Mouse (Mus musculus) intestine, postnatal 0 days (tissue): ENCODE data around the gene Fyb. TPM values are rescaled to one million over a fixed set of nuclear protein-coding genes. Genes with fewer than 3 reads are reported as not detected.

Experiments used
- ATAC-seq: fragments of 200-750 bp; cut with Nextera tagmentation; 2 replicates; pipeline ENCODE4 v1.8.0; 2017; ENCODE audit warnings: mild to moderate bottlenecking, moderate TSS enrichment, moderate library complexity
- H3K27ac ChIP-seq: fragments of 300-500 bp; sonication (generic); 2 replicates; pipeline ENCODE4 v1.5.1; 2014; ENCODE audit warnings: mild to moderate bottlenecking, low read depth, low read length, moderate library complexity
- H3K27me3 ChIP-seq: fragments of 300-500 bp; sonication (generic); replicated peaks from 2 replicates; pipeline ENCODE4 v1.6.1; 2014; ENCODE audit warnings: low read length, mixed read lengths; ENCODE audit not compliant: control insufficient read depth, insufficient read depth
- H3K36me3 ChIP-seq: fragments of 300-500 bp; sonication (generic); 2 replicates; pipeline ENCODE4 v1.6.1; 2014; ENCODE audit warnings: mild to moderate bottlenecking, moderate library complexity; ENCODE audit not compliant: control insufficient read depth, insufficient read depth
- H3K4me1 ChIP-seq: fragments of 300-500 bp; sonication (generic); replicated peaks from 2 replicates; pipeline ENCODE4 v1.6.1; 2014; ENCODE audit warnings: antibody characterized with exemption, low read length, mixed read lengths; ENCODE audit not compliant: control insufficient read depth, insufficient read depth
- H3K4me2 ChIP-seq: fragments of 300-500 bp; sonication (generic); replicated peaks from 2 replicates; pipeline ENCODE4 v1.6.1; 2014; ENCODE audit warnings: low read depth, mild to moderate bottlenecking, moderate library complexity
- H3K4me3 ChIP-seq: fragments of 300-500 bp; sonication (generic); 2 replicates; pipeline ENCODE4 v1.5.1; 2014; ENCODE audit warnings: low read depth, low read length
- H3K9ac ChIP-seq: fragments of 300-500 bp; sonication (generic); 2 replicates; pipeline ENCODE4 v1.6.1; 2014; ENCODE audit warnings: mild to moderate bottlenecking, low read depth, low read length
- H3K9me3 ChIP-seq: fragments of 300-500 bp; sonication (generic); 2 replicates; pipeline ENCODE4 v1.6.1; 2016; ENCODE audit warnings: mixed run types; ENCODE audit not compliant: control insufficient read depth
- CTCF ChIP-seq: sonication (generic); IDR thresholded peaks from 2 replicates; pipeline ENCODE4 v1.5.1; 2016; ENCODE audit warnings: low read depth, mild to moderate bottlenecking, control low read depth, antibody characterized with exemption, moderate library complexity
- WGBS: fragments of 180-500 bp; shearing (Covaris S2); extraction: QIAGEN DNeasy Blood & Tissue Kit; methylation state at CpG from one replicate; pipeline ENCODE4 v1.1.7; 2014; 5-methylcytosine and 5-hydroxymethylcytosine counted together
- polyA plus RNA-seq: library from polyadenylated mRNA; unstranded; fragments of >200 nt; fragmentation: Nextera tagmentation; extraction: Ambion mirVana; gene quantifications from 2 replicates; pipeline ENCODE4 v1.2.1, GENCODE M21; 2015

Fyb gene
- polyA plus RNA-seq = 4.7 and 5.4 TPM in 2 replicates

- ATAC-seq = no peak
- Histone ChIP-seq H3K4me3 (no peak within 1 kb of the TSS), H3K9ac (no peak within 1 kb of the TSS), H3K4me1 (no peaks in the 10 kb centered on the region), H3K9me3 (no peaks in the 10 kb centered on the region), H3K27me3 (no peaks in the 10 kb centered on the region), H3K4me2 (no peak within 1 kb of the TSS), H3K36me3 (no peaks in the 10 kb centered on the region), H3K27ac (no peak within 1 kb of the TSS)
- 62% methylated on average over 8 of the region's 8 CpGs for WGBS
- no peak for TF ChIP-seq CTCF
Observed at GRCm38 (mm10) chr15:6522653-6523167, at the start of gene Fyb. TSS of gene Fyb (plus strand) at chr15:6522853.

- no peaks in the 10 kb centered on the region for H3K36me3 ChIP-seq
- no peaks in the 10 kb centered on the region for H3K9me3 ChIP-seq
- no peak overlapping the region for H3K4me3 ChIP-seq
- no peaks in the 10 kb centered on the region for H3K27me3 ChIP-seq
- no peak overlapping the region for H3K27ac ChIP-seq
- H3K9ac ChIP-seq = no peak overlapping the region
- no peak for ATAC-seq
- no peaks in the 10 kb centered on the region for H3K4me1 ChIP-seq
- TF ChIP-seq CTCF = no peak
- 64% methylated on average over 3 of the region's 3 CpGs for WGBS
- H3K4me2 ChIP-seq = no peak overlapping the region
Observed at GRCm38 (mm10) chr15:6483561-6483960, 39.1 kb upstream of the Fyb start.

- H3K9ac ChIP-seq = no peak overlapping the region
- ATAC-seq = no peak
- no peaks in the 10 kb centered on the region for H3K27me3 ChIP-seq
- 94% methylated on average over 2 of the region's 2 CpGs for WGBS
- no peaks in the 10 kb centered on the region for H3K4me1 ChIP-seq
- no peak overlapping the region for H3K4me2 ChIP-seq
- no peaks in the 10 kb centered on the region for H3K36me3 ChIP-seq
- no peak for TF ChIP-seq CTCF
- no peak overlapping the region for H3K27ac ChIP-seq
- H3K4me3 ChIP-seq = no peak overlapping the region
- H3K9me3 ChIP-seq = no peaks in the 10 kb centered on the region
Observed at GRCm38 (mm10) chr15:6492386-6492785, 30.3 kb upstream of the Fyb start.

- H3K9me3 ChIP-seq = no peaks in the 10 kb centered on the region
- no peak for TF ChIP-seq CTCF
- H3K4me1 ChIP-seq = no peaks in the 10 kb centered on the region
- WGBS = 85% methylated on average over 10 of the region's 10 CpGs
- no peak overlapping the region for H3K4me2 ChIP-seq
- no peak overlapping the region for H3K4me3 ChIP-seq
- no peaks in the 10 kb centered on the region for H3K36me3 ChIP-seq
- no peak overlapping the region for H3K27ac ChIP-seq
- no peak overlapping the region for H3K9ac ChIP-seq
- no peak for ATAC-seq
- no peaks in the 10 kb centered on the region for H3K27me3 ChIP-seq
Observed at GRCm38 (mm10) chr15:6498396-6499070, 24.1 kb upstream of the Fyb start.

- WGBS = 63% methylated on average over 1 of the region's 1 CpGs
- Histone ChIP-seq H3K4me2 (no peak overlapping the region), H3K9ac (no peak overlapping the region), H3K4me3 (no peak overlapping the region), H3K27ac (no peak overlapping the region), H3K4me1 (no peaks in the 10 kb centered on the region), H3K36me3 (no peaks in the 10 kb centered on the region), H3K9me3 (no peaks in the 10 kb centered on the region), H3K27me3 (no peaks in the 10 kb centered on the region)
- ATAC-seq = no peak
- peak; percentile 68 for TF ChIP-seq CTCF
Observed at GRCm38 (mm10) chr15:6500787-6501186, 21.9 kb upstream of the Fyb start.

GRCm38 (mm10) chr15:6517525-6517924 is 5.1 kb upstream of the Fyb start:
- no peak for ATAC-seq
- no peaks in the 10 kb centered on the region for H3K9me3 ChIP-seq
- no peak overlapping the region for H3K27ac ChIP-seq
- H3K4me1 ChIP-seq = no peaks in the 10 kb centered on the region
- H3K4me3 ChIP-seq = no peak overlapping the region
- no peak overlapping the region for H3K9ac ChIP-seq
- H3K36me3 ChIP-seq = no peaks in the 10 kb centered on the region
- 97% methylated on average over 1 of the region's 1 CpGs for WGBS
- H3K4me2 ChIP-seq = no peak overlapping the region
- TF ChIP-seq CTCF = no peak
- H3K27me3 ChIP-seq = no peaks in the 10 kb centered on the region
